Mouse (Mus musculus) kidney, embryonic 16.5 days (tissue): ENCODE data around the gene Coro1a. TPM values are rescaled to one million over a fixed set of nuclear protein-coding genes. Genes with fewer than 3 reads are reported as not detected.

Source experiments
- ATAC-seq: fragments of 200-750 bp; cut with Nextera tagmentation; 2 replicates; pipeline ENCODE4 v1.8.0; 2017; ENCODE audit warnings: moderate TSS enrichment; ENCODE audit not compliant: low FRiP score, low TSS enrichment
- H3K27ac ChIP-seq: fragments of 300-500 bp; sonication (generic); 2 replicates; pipeline ENCODE4 v1.5.1; 2014; ENCODE audit warnings: low read length
- H3K27me3 ChIP-seq: fragments of 300-500 bp; sonication (generic); 2 replicates; pipeline ENCODE4 v1.6.1; 2014; ENCODE audit warnings: low read length, control low read depth, mixed read lengths; ENCODE audit not compliant: insufficient read depth
- H3K36me3 ChIP-seq: fragments of 300-500 bp; sonication (generic); 2 replicates; pipeline ENCODE4 v1.6.1; 2014; ENCODE audit warnings: low read length, control low read depth, mixed read lengths; ENCODE audit not compliant: insufficient read depth
- H3K4me1 ChIP-seq: fragments of 300-500 bp; sonication (generic); 2 replicates; pipeline ENCODE4 v1.6.1; 2014; ENCODE audit warnings: low read length, control low read depth, mixed read lengths; ENCODE audit not compliant: insufficient read depth
- H3K4me2 ChIP-seq: fragments of 300-500 bp; sonication (generic); replicated peaks from 2 replicates; pipeline ENCODE4 v1.6.1; 2014; ENCODE audit warnings: low read depth, low read length
- H3K4me3 ChIP-seq: fragments of 300-500 bp; sonication (generic); 2 replicates; pipeline ENCODE4 v1.5.1; 2014; ENCODE audit warnings: mild to moderate bottlenecking, low read length
- H3K9ac ChIP-seq: fragments of 300-500 bp; sonication (generic); replicated peaks from 2 replicates; pipeline ENCODE4 v1.6.1; 2014; ENCODE audit warnings: low read length
- H3K9me3 ChIP-seq: fragments of 300-500 bp; sonication (generic); 2 replicates; pipeline ENCODE4 v1.6.1; 2016; ENCODE audit warnings: low read length, control low read depth
- WGBS: fragments of 180-500 bp; shearing (Covaris S2); extraction: QIAGEN DNeasy Blood & Tissue Kit; methylation state at CpG from one replicate; pipeline ENCODE4 v1.1.7; 2014; 5-methylcytosine and 5-hydroxymethylcytosine counted together
- polyA plus RNA-seq: library from polyadenylated mRNA; unstranded; fragments of >200 nt; fragmentation: Nextera tagmentation; extraction: Ambion mirVana; gene quantifications from 2 replicates; pipeline ENCODE4 v1.2.1, GENCODE M21; 2015

The Coro1a gene
- polyA plus RNA-seq, 1 experiment from 2014 or later = 19.7 TPM

DNA sequence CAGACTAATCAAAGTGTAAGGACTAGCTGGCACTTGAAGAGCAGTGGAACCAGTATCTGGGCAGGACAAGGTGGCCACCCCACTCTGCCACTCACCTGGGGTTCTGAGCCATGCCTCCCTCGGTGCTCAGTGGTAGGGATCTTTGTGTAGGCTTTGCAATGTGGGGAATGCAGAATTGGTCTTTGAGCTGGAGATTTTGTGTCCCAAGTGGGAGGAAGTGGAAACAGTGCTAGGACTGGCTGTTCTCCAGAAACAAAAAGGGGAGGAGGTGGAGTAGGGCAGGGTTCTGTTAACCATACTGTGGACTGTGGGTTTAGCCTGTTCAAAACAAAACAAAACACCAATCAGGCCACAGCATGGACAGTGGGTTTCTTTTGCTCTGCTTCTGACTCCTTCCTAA lies 31.4 kb downstream of the Coro1a start, which contains the start of gene Sult1a1:
TSS of gene Sult1a1 (minus strand) at position 226 of the 400 bp plus-strand sequence.
- peaks cover 20% of the 10 kb centered on the region for H3K36me3 ChIP-seq
- WGBS = 76% methylated on average over 1 of the region's 1 CpGs
- no peak within 1 kb of the TSS; the same call in 1 of the 2 replicates for H3K4me3 ChIP-seq
- no peaks in the 10 kb centered on the region for H3K27me3 ChIP-seq
- peak within 1 kb of the TSS; percentile 67; the same call in 1 of the 2 replicates for H3K27ac ChIP-seq
- H3K9ac ChIP-seq = peak within 1 kb of the TSS; percentile 32; the same call in 1 of the 2 replicates
- H3K9me3 ChIP-seq = no peaks in the 10 kb centered on the region
- no peaks in the 10 kb centered on the region; the same call in 1 of the 2 replicates for H3K4me1 ChIP-seq
- peak within 1 kb of the TSS; percentile 25; the same call in 1 of the 2 replicates for H3K4me2 ChIP-seq
- 0 out of 2 replicates have a peak, but pooled peaks have one; percentile 27 for ATAC-seq

DNA sequence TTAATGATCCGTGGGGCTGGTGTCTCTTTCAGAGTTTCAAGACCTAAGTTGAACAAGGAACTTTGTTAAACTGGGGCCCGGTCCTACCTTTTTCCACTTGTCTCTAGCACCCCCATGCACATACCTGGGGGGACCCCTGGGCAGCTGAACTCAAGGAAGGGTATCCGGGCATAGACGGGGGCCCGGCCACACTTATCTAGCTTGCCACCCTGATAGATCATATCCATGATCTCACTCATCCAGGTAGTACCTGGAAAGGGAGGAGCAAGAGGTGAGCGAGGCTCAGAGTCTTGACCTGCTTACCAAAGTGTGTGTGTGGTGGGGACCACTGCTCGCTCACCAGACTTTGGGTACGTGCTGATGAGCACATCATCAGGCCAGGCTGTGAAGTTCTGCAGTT lies 32.5 kb downstream of the Coro1a start:
- H3K4me2 ChIP-seq = no peak overlapping the region; the same call in 1 of the 2 replicates
- no peak overlapping the region for H3K4me3 ChIP-seq
- ATAC-seq = no peak
- no peaks in the 10 kb centered on the region; the same call in 1 of the 2 replicates for H3K4me1 ChIP-seq
- no peak overlapping the region for H3K27ac ChIP-seq
- H3K9ac ChIP-seq = no peak overlapping the region
- no peaks in the 10 kb centered on the region for H3K27me3 ChIP-seq
- peaks cover 20% of the 10 kb centered on the region for H3K36me3 ChIP-seq
- 96% methylated on average over 8 of the region's 8 CpGs for WGBS
- H3K9me3 ChIP-seq = no peaks in the 10 kb centered on the region

DNA sequence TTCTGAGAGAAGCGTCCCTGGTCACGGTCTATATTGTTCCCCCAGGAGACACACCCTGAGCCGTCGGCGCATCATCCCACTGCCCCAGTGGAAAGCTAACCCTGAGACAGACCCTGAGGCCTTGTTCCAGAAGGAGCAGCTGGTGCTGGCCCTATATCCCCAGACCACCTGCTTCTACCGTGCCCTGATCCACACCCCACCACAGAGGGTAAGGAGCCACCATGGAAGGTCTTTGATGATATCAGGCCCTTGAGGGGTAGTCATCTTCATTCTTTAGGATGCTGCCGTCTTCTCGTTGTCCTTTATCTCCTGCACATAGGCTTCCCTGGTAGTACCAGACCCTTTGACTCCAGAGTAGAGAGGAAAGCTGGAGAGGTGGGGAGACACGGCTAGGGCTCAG lies 35.5 kb downstream of the Coro1a start:
- no peak overlapping the region for H3K4me3 ChIP-seq
- H3K4me2 ChIP-seq = no peak overlapping the region
- 96% methylated on average over 9 of the region's 9 CpGs for WGBS
- no peaks in the 10 kb centered on the region for H3K9me3 ChIP-seq
- no peak overlapping the region for H3K9ac ChIP-seq
- no peak overlapping the region for H3K27ac ChIP-seq
- H3K4me1 ChIP-seq = no peaks in the 10 kb centered on the region
- peaks cover 20% of the 10 kb centered on the region for H3K36me3 ChIP-seq
- H3K27me3 ChIP-seq = no peaks in the 10 kb centered on the region
- ATAC-seq = no peak

DNA sequence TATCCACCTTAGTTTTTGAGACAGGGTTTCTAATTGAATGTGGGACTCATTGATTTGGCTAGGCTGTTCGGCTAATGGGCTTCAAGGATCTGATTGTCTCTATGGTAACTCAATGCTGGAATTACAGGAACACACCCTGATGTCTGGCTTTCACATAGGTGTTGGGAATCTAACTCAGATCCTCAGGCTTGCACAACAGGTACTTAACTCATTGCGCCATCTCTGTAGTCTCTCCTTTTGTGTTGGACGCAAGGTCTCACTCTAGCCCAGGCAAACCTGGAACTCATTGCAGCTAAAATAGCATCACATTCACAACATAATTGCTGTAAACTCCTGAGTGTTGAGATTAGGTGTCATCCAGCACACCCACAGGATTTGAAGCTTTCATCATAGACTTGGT lies 37.4 kb downstream of the Coro1a start:
- H3K9me3 ChIP-seq = no peaks in the 10 kb centered on the region
- WGBS = 94% methylated on average over 3 of the region's 3 CpGs
- no peaks in the 10 kb centered on the region for H3K4me1 ChIP-seq
- peaks cover 28% of the 10 kb centered on the region for H3K36me3 ChIP-seq
- H3K4me2 ChIP-seq = no peak overlapping the region
- H3K27ac ChIP-seq = no peak overlapping the region
- no peak overlapping the region for H3K4me3 ChIP-seq
- no peaks in the 10 kb centered on the region for H3K27me3 ChIP-seq
- no peak overlapping the region for H3K9ac ChIP-seq
- no peak for ATAC-seq

DNA sequence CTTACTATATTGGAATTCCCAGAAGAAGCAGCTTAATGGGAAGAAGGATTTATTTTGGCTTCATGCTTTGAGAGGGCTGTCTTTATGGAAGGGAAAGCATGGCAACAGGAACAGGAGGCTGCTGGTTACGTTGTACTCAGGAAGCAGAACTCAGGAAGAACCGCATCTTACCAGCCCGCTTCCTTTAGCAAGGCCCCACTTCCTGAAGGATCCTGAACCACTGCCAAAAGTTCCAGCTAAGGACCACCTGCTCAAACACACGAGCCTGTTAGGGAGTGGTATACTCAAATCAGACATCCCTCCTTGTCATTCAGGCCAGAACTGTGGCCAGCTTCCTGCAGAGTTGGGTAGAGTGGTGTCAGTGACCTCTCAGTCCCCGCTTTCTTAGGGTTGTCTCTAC lies 39.1 kb downstream of the Coro1a start:
- Histone ChIP-seq H3K4me3 (no peak overlapping the region), H3K4me1 (no peaks in the 10 kb centered on the region), H3K9ac (no peak overlapping the region), H3K27ac (peak overlapping the region; percentile 89), H3K9me3 (no peaks in the 10 kb centered on the region), H3K36me3 (peaks cover 32% of the 10 kb centered on the region), H3K4me2 (no peak overlapping the region), H3K27me3 (no peaks in the 10 kb centered on the region)
- WGBS = 63% methylated on average over 5 of the region's 5 CpGs
- 0 out of 2 replicates have a peak, but pooled peaks have one; percentile 23 for ATAC-seq

DNA sequence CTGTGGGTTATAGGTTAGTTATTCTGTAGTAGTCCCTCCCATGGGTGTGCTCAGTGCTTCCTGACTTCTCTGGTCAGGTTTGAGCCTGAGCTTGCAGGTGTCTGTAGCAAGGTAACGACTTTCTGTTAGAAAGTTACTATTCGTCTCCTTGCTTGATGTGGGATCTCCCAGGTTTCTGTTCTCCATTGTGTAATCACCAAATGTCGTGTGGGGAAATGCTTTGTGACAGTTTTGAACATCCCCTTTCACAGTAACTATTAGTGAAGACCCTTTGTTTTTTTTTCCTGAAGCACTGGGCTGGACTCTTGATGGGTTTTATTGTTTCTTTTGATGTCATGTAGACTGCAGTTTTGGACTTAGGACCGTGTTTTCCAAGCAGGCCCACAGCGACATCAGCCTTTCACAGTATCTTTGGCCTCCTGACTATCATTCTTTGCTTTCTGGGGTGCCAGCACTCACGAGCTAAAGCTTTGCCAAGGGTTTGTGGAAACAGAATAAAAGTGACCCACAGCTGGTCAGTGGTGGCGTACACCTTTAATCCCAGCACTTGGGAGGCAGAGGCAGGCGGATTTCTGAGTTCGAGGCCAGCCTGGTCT lies 40.0 kb downstream of the Coro1a start:
- 69% methylated on average over 9 of the region's 9 CpGs for WGBS
- H3K27ac ChIP-seq = no peak overlapping the region; the same call in 1 of the 2 replicates
- H3K9me3 ChIP-seq = no peaks in the 10 kb centered on the region
- H3K9ac ChIP-seq = no peak overlapping the region
- H3K4me2 ChIP-seq = no peak overlapping the region
- peaks cover 26% of the 10 kb centered on the region for H3K36me3 ChIP-seq
- no peaks in the 10 kb centered on the region for H3K4me1 ChIP-seq
- no peaks in the 10 kb centered on the region for H3K27me3 ChIP-seq
- ATAC-seq = no peak
- H3K4me3 ChIP-seq = no peak overlapping the region

DNA sequence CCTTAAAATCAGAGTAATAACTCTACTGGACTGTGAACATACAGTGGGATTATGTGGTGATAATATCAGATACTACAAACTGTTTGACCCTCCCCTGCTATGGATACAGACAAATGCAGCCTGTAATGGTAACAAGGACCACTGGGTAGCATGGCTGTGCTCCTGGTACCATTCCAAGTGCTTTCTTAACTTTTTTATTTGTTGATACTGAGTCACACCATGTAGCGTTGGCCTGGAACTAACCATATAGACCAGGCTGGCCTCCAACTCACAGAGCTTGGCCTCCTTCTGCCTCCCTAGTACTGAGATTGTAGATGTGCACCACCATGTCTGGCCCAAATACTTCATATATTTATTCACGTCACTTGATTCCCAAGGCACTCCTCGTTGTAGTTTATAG lies 42.3 kb downstream of the Coro1a start:
- Histone ChIP-seq H3K27ac (no peak overlapping the region), H3K4me1 (no peaks in the 10 kb centered on the region), H3K9me3 (no peaks in the 10 kb centered on the region), H3K4me3 (no peak overlapping the region), H3K36me3 (peaks cover 15% of the 10 kb centered on the region), H3K9ac (no peak overlapping the region), H3K4me2 (no peak overlapping the region), H3K27me3 (no peaks in the 10 kb centered on the region)
- WGBS = 89% methylated on average over 3 of the region's 3 CpGs
- no peak for ATAC-seq

DNA sequence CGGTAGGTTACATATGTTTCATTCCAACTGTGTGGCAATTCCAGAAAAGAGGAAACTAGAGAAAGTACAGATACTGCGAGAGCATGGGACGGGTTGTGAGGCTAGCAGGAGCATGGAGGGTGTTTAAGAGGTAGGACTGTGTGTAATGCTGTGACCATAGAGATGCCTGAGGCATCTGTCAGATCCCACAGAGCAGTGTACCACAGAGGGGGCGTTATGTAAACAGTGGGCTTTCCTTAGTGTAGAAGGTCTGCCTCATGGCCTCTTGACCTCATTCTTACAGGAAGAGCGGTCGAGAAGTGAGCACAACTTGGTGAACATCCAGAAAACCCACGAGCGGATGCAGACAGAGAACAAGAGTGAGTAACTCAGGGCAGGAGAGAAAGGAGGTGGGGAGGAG lies 43.9 kb downstream of the Coro1a start:
- no peaks in the 10 kb centered on the region for H3K4me1 ChIP-seq
- no peak overlapping the region for H3K4me3 ChIP-seq
- no peak overlapping the region for H3K4me2 ChIP-seq
- WGBS = 57% methylated on average over 8 of the region's 8 CpGs
- ATAC-seq = 0 out of 2 replicates have a peak, but pooled peaks have one; percentile 39
- no peak overlapping the region for H3K9ac ChIP-seq
- H3K9me3 ChIP-seq = no peaks in the 10 kb centered on the region
- H3K27ac ChIP-seq = no peak overlapping the region
- peaks cover 15% of the 10 kb centered on the region for H3K36me3 ChIP-seq
- no peaks in the 10 kb centered on the region for H3K27me3 ChIP-seq

DNA sequence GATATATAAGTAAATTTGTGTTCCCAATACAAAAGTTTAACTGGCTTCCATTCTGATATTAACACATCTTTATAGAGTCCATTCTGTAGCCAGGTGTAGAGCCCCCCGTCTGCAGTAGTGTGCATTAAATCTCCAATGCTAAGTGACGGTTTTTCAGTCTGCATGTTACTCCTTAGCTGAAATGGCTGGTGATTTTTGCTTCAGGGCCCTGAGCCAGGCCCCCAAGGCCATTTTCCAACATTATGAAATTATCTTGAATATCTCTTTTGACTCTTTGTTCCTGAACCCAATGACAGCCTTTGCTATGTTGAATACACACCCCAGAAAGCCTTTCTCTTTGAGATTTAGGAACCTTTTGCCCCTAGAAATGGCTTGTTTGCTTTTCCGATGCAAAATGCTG lies 47.8 kb downstream of the Coro1a start:
- Histone ChIP-seq H3K4me2 (no peak overlapping the region), H3K36me3 (peaks cover under 1% of the 10 kb centered on the region), H3K9ac (no peak overlapping the region), H3K4me3 (no peak overlapping the region), H3K9me3 (no peaks in the 10 kb centered on the region), H3K4me1 (no peaks in the 10 kb centered on the region), H3K27me3 (no peaks in the 10 kb centered on the region), H3K27ac (no peak overlapping the region)
- 86% methylated on average over 3 of the region's 3 CpGs for WGBS
- no peak for ATAC-seq

DNA sequence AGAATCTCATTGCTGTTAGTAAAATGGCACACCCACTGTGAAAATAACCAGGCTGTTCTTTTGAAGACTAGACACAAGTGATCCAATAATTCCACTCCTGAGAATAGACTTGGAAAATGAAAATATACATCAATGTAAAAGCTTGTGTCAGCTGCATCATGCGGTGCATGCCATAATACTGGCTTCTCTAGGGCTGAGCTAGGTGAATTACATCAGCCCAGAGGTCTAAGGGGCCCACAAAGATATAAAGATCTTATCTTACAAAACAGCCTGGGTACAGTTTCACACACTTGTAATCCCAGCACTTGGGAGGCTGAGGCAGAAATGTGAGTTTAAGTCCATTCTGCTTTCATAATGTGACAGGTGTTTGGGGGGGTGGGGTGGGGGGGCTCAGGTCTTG lies 50.1 kb downstream of the Coro1a start:
- Histone ChIP-seq H3K4me3 (no peak overlapping the region), H3K27ac (no peak overlapping the region), H3K36me3 (no peaks in the 10 kb centered on the region), H3K4me2 (no peak overlapping the region), H3K9ac (no peak overlapping the region), H3K9me3 (no peaks in the 10 kb centered on the region), H3K4me1 (no peaks in the 10 kb centered on the region), H3K27me3 (no peaks in the 10 kb centered on the region)
- ATAC-seq = no peak
- 91% methylated on average over 1 of the region's 1 CpGs for WGBS
